Mouse (Mus musculus) hindbrain, embryonic 14.5 days (tissue): ENCODE measurements around the gene Sec14l4. TPM values are rescaled to one million over a fixed set of nuclear protein-coding genes. Genes with fewer than 3 reads are reported as not detected.

ENCODE experiments used
- ATAC-seq: fragments of 200-750 bp; cut with Nextera tagmentation; 2 replicates; pipeline ENCODE4 v1.8.0; 2017; ENCODE audit warnings: moderate number of reproducible peaks, mild to moderate bottlenecking, moderate TSS enrichment, moderate library complexity; ENCODE audit not compliant: low FRiP score
- DNase-seq: peaks from one replicate; pipeline ENCODE4 v3.0.0-alpha.2; 2015; ENCODE audit warnings: low spot score
- H3K27ac ChIP-seq: fragments of 300-500 bp; sonication (generic); 2 replicates; pipeline ENCODE4 v1.5.1; 2014; ENCODE audit warnings: mild to moderate bottlenecking, moderate library complexity
- H3K27me3 ChIP-seq: fragments of 300-500 bp; sonication (generic); 2 replicates; pipeline ENCODE4 v1.6.1; 2014; ENCODE audit warnings: mild to moderate bottlenecking, low read length, mixed read lengths; ENCODE audit not compliant: control insufficient read depth, insufficient read depth
- H3K36me3 ChIP-seq: fragments of 300-500 bp; sonication (generic); replicated peaks from 2 replicates; pipeline ENCODE4 v1.6.1; 2014; ENCODE audit not compliant: control insufficient read depth, insufficient read depth
- H3K4me1 ChIP-seq: fragments of 300-500 bp; sonication (generic); replicated peaks from 2 replicates; pipeline ENCODE4 v1.6.1; 2014; ENCODE audit warnings: antibody characterized with exemption, low read length, mixed read lengths; ENCODE audit not compliant: control insufficient read depth, insufficient read depth
- H3K4me2 ChIP-seq: fragments of 300-500 bp; sonication (generic); replicated peaks from 2 replicates; pipeline ENCODE4 v1.6.1; 2014; ENCODE audit warnings: mild to moderate bottlenecking, moderate library complexity
- H3K4me3 ChIP-seq: fragments of 300-500 bp; sonication (generic); replicated peaks from 2 replicates; pipeline ENCODE4 v1.5.1; 2014; ENCODE audit warnings: mild to moderate bottlenecking, low read length
- H3K9ac ChIP-seq: fragments of 300-500 bp; sonication (generic); 2 replicates; pipeline ENCODE4 v1.6.1; 2014
- H3K9me3 ChIP-seq: fragments of 300-500 bp; sonication (generic); 2 replicates; pipeline ENCODE4 v1.6.1; 2016; ENCODE audit warnings: low read length; ENCODE audit not compliant: control insufficient read depth
- WGBS: fragments of 180-500 bp; shearing (Covaris S2); extraction: QIAGEN DNeasy Blood & Tissue Kit; methylation state at CpG from one replicate; pipeline ENCODE4 v1.1.7; 2014; 5-methylcytosine and 5-hydroxymethylcytosine counted together
- polyA plus RNA-seq: library from polyadenylated mRNA; unstranded; fragments of >200 nt; fragmentation: Nextera tagmentation; extraction: Ambion mirVana; gene quantifications from 2 replicates; pipeline ENCODE4 v1.2.1, GENCODE M21; 2014

Gene Sec14l4
- polyA plus RNA-seq, 1 experiment from 2014 or later = not detected

DNA sequence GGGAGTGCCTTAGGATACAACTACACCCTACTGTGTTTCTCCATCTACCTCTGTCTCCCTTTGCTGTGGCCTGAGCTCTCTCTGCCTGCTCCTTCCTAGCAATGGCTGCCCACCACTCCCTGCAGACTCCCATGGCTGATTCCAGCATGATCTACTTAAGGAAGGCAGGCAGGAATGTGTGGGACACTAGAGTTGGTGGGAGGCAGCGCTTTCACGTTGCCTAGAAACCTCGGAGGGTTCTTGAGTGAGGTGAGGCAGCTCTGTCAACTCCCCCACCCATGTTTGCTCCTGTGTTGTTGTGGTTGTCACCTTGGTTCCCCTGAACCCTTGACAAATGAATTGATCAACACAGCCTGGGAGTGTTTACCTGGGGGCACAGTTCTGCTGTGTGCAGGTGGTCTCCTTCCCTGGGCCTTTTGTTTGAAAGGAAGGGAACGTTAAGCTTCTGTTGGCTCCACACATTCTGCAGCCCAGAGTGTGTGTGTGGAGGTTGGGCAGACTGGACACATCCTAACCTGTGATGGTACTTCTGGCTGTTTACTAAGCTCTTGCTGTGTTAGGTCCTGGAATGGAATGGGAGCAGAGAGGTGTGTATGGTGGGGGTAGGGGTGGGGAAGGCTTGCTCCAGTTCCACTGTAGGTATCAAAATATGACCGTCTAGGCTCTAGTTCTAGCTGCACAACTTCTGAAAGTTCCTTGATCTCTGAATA, 29.8 kb downstream of the Sec14l4 start:
- Histone ChIP-seq H3K27ac (no peak overlapping the region), H3K27me3 (no peaks in the 10 kb centered on the region)
- no peak for ATAC-seq

GRCm38 (mm10) chr11:4062523-4062922, 31.3 kb downstream of the Sec14l4 start:
- Histone ChIP-seq H3K4me2 (no peak overlapping the region), H3K27ac (no peak overlapping the region), H3K4me1 (no peaks in the 10 kb centered on the region), H3K9me3 (no peaks in the 10 kb centered on the region), H3K36me3 (no peaks in the 10 kb centered on the region), H3K27me3 (no peaks in the 10 kb centered on the region), H3K9ac (no peak overlapping the region), H3K4me3 (no peak overlapping the region)
- ATAC-seq (no peak), DNase-seq (no peak)
- 91% methylated on average over 4 of the region's 4 CpGs for WGBS

More for the DNA sequence above, 29.8 kb downstream of the Sec14l4 start:
- no peak overlapping the region for H3K4me3 ChIP-seq
- 81% methylated on average over 5 of the region's 5 CpGs for WGBS
- no peak for DNase-seq
- H3K36me3 ChIP-seq = no peaks in the 10 kb centered on the region
- H3K4me2 ChIP-seq = no peak overlapping the region
- H3K9me3 ChIP-seq = no peaks in the 10 kb centered on the region
- H3K4me1 ChIP-seq = no peaks in the 10 kb centered on the region
- no peak overlapping the region for H3K9ac ChIP-seq

- ATAC-seq = no peak
- Histone ChIP-seq H3K27me3 (no peaks in the 10 kb centered on the region), H3K9me3 (no peaks in the 10 kb centered on the region), H3K36me3 (no peaks in the 10 kb centered on the region), H3K27ac (no peak overlapping the region), H3K4me1 (no peaks in the 10 kb centered on the region), H3K4me3 (no peak overlapping the region), H3K4me2 (no peak overlapping the region), H3K9ac (no peak overlapping the region)
- DNase-seq = no peak
- 65% methylated on average over 6 of the region's 6 CpGs for whole genome bisulfite sequencing
Observed at GRCm38 (mm10) chr11:4062981-4063380, 31.7 kb downstream of the Sec14l4 start.

GRCm38 (mm10) chr11:4064627-4065122, 33.4 kb downstream of the Sec14l4 start, which contains the start of gene Sec14l3:
TSS of gene Sec14l3 (plus strand) at chr11:4064841.
- H3K27me3 ChIP-seq = no peaks in the 10 kb centered on the region
- WGBS = 70% methylated on average over 5 of the region's 5 CpGs

GRCm38 (mm10) chr11:4069664-4070063, 38.4 kb downstream of the Sec14l4 start:
- Histone ChIP-seq H3K27me3 (no peaks in the 10 kb centered on the region), H3K4me3 (no peak overlapping the region), H3K9me3 (no peaks in the 10 kb centered on the region), H3K27ac (no peak overlapping the region), H3K4me2 (no peak overlapping the region), H3K4me1 (no peaks in the 10 kb centered on the region), H3K9ac (no peak overlapping the region), H3K36me3 (no peaks in the 10 kb centered on the region)
- WGBS = 65% methylated on average over 1 of the region's 1 CpGs
- ATAC-seq = no peak
- no peak for DNase-seq

More at GRCm38 (mm10) chr11:4064627-4065122, 33.4 kb downstream of the Sec14l4 start, which contains the start of gene Sec14l3:
- H3K4me1 ChIP-seq = no peaks in the 10 kb centered on the region
- ATAC-seq (no peak), DNase-seq (no peak)
- H3K9ac ChIP-seq = no peak within 1 kb of the TSS
- no peaks in the 10 kb centered on the region for H3K9me3 ChIP-seq
- H3K4me2 ChIP-seq = no peak within 1 kb of the TSS
- no peaks in the 10 kb centered on the region for H3K36me3 ChIP-seq
- H3K27ac ChIP-seq = no peak within 1 kb of the TSS
- H3K4me3 ChIP-seq = no peak within 1 kb of the TSS

DNA sequence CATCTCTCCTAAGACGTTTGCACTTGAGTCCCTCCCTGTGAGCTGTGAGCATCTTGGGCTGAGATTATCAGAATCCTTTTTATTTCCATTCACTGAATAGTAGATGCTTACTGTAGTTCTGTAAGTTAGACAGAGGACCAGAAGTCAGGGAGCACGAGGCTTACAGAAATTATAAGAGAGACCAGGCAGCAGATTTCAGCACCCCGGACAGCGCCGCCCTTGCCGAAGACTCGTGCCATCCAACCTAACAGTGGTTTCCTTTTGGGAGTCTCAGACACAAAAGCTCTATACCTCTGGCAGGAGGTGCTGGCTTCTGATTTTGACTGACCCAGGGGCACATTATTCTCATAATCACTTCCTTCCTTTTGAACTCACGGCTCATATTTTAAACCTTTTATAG, 45.4 kb downstream of the Sec14l4 start:
- Histone ChIP-seq H3K4me1 (no peaks in the 10 kb centered on the region), H3K27ac (no peak overlapping the region), H3K27me3 (no peaks in the 10 kb centered on the region), H3K9me3 (no peaks in the 10 kb centered on the region), H3K4me2 (no peak overlapping the region), H3K36me3 (no peaks in the 10 kb centered on the region), H3K4me3 (no peak overlapping the region), H3K9ac (no peak overlapping the region)
- WGBS = 17% methylated on average over 8 of the region's 8 CpGs
- DNase-seq (no peak), ATAC-seq (no peak)

DNA sequence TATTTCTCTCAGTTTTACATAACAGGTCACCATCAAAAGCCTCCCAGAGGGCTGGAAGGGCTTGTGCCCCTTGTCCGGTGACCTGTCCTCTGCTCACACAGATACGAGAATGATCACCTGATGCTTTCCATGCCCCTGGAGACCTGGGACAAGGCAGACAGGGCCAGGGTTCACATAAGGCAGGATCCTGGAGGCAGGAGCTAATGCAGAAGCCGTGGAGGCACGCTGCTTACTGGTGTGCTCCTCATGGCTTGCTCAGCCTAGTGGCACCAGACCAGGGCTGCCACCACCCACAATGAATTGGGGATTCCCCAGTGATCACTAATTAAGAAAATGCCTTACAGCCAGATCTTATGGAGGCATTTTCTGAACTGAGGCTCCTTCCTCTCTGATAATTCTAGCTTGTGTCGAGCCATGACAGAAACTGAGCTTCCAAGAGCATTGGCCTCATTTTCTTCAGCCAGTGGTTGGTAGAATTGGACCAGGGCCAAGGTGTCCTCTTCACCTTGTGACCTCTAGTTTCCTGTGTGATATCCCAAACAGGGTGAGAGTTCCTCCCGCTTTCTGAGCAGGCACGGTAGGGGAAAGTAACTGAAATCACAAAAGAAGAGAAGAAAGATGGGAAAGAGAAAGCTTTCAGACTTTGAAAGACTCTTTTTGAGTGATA, 47.1 kb downstream of the Sec14l4 start:
- no peak overlapping the region for H3K4me3 ChIP-seq
- no peak overlapping the region for H3K27ac ChIP-seq
- H3K9me3 ChIP-seq = no peaks in the 10 kb centered on the region
- WGBS = 87% methylated on average over 7 of the region's 7 CpGs
- no peak overlapping the region for H3K4me2 ChIP-seq
- no peaks in the 10 kb centered on the region for H3K36me3 ChIP-seq
- no peak overlapping the region for H3K9ac ChIP-seq
- ATAC-seq (no peak), DNase-seq (no peak)
- no peaks in the 10 kb centered on the region for H3K4me1 ChIP-seq
- no peaks in the 10 kb centered on the region for H3K27me3 ChIP-seq

GRCm38 (mm10) chr11:4080219-4080618, 49.0 kb downstream of the Sec14l4 start:
- Histone ChIP-seq H3K9me3 (no peaks in the 10 kb centered on the region), H3K27ac (no peak overlapping the region), H3K4me2 (no peak overlapping the region), H3K9ac (no peak overlapping the region), H3K36me3 (no peaks in the 10 kb centered on the region), H3K27me3 (no peaks in the 10 kb centered on the region), H3K4me3 (no peak overlapping the region), H3K4me1 (no peaks in the 10 kb centered on the region)
- ATAC-seq (no peak), DNase-seq (peak; percentile 79)
- 23% methylated on average over 4 of the region's 4 CpGs for WGBS

DNA sequence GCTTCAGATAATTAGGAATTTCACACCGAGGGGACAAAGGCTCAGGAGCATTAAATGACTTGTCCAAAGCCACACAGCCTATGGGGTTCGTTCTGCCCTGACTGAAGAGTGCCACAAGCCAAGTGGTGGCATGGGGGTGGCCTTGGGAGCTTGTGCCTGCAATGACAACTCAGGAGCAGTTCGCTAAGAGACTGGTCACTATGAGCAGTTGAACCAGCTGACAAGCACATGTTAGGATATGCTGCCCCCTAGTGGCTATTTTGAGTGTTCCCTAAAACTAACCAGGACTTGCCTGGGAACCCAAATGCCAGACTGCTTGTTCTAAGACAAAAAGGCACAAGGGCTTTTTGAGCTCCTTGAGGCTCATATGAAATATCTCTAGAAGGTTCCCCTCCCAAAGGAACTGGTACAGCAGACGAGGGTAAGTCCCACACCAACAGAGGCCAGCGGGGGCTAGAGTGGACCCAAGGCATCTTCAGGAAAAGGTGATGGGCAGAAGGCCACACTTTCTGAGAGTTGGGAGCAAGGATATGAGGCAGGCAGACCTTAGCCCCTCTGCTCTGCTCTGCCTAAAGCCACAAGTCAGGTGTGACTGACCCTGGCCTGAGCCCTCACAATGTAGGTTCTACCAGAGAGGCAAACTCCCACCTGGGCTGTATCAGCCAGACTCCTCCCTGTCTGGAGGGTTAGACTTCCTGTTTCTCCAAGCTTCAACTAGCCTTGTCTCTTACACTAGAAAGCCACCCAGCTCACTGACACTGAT, 52.2 kb downstream of the Sec14l4 start:
- H3K4me1 ChIP-seq = no peaks in the 10 kb centered on the region
- peak; percentile 48; the same call in 1 of the 2 replicates for ATAC-seq
- H3K27me3 ChIP-seq = no peaks in the 10 kb centered on the region
- H3K4me3 ChIP-seq = no peak overlapping the region
- H3K9ac ChIP-seq = no peak overlapping the region
- H3K36me3 ChIP-seq = no peaks in the 10 kb centered on the region
- no peak overlapping the region for H3K4me2 ChIP-seq
- peak; percentile 94 for DNase-seq
- H3K9me3 ChIP-seq = no peaks in the 10 kb centered on the region
- WGBS = 28% methylated on average over 5 of the region's 5 CpGs
- H3K27ac ChIP-seq = no peak overlapping the region
